ENCODE assay signal across 8 mouse cellular contexts in genomic region chr2:58532260-58532850, GRCm38 (mm10). TPM values are rescaled to one million over a fixed set of nuclear protein-coding genes. Genes with fewer than 3 reads are reported as not detected.
DNase-seq lines count a peak whose midpoint lies in the region; TF ChIP-seq lines count a peak whose summit lies in the region.

No protein-coding gene starts in this region.

- no peak for TF ChIP-seq CTCF in thymus, adult 2 months (IDR thresholded peaks at IDR 0.05; ENCODE audit: borderline replicate concordance, control insufficient read depth, extremely low read depth, insufficient read depth, low read length, poor library complexity)

- 86% methylated on average over 10 of the region's 10 CpGs for WGBS in thymus, adult 2 months
- WGBS in heart, embryonic 10.5 days = 15% methylated on average over 10 of the region's 10 CpGs

- H3K9me3 ChIP-seq in heart, embryonic 10.5 days = no peaks in the 10 kb centered on the region

- H3K27ac ChIP-seq in thymus, adult 2 months (ENCODE audit: control insufficient read depth, insufficient read depth, low read length) = no peak overlapping the region
- H3K27ac ChIP-seq in heart, embryonic 10.5 days = peak overlapping the region; percentile 69

- no peaks in the 10 kb centered on the region for H3K4me1 ChIP-seq in thymus, adult 2 months (replicated peaks; ENCODE audit: control insufficient read depth, insufficient read depth, low read length)
- peaks cover 95% of the 10 kb centered on the region for H3K4me1 ChIP-seq in heart, embryonic 10.5 days

- peak; percentile 33 for DNase-seq in thymus, postnatal 0 days (ENCODE audit: low spot score)
- DNase-seq in thymus, adult 2 months = no peak
- peak; percentile 33 for DNase-seq in fat pad, adult 2 months (ENCODE audit: extremely low read depth, low read depth, low spot score)
- DNase-seq in heart, embryonic 10.5 days (ENCODE audit: low spot score) = peak; percentile 94
- peak; percentile 68 to 71 for DNase-seq in kidney, adult 8-10 months
- DNase-seq in left cerebral cortex, postnatal 4 days = peak; percentile 86
- peak; percentile 84 for DNase-seq in mesoderm, embryonic 11.5 days (ENCODE audit: low read depth, low spot score)
- peak; percentile 60 for DNase-seq in right cerebral cortex, postnatal 4 days

- H3K4me3 ChIP-seq in thymus, adult 2 months (ENCODE audit: control insufficient read depth, insufficient read depth, low read length) = no peak overlapping the region
- peak overlapping the region; percentile 29 for H3K4me3 ChIP-seq in heart, embryonic 10.5 days

- intact Hi-C loops in left cerebral cortex, postnatal 4 days (cut with DNase I) = no loop called here

- H3K27me3 ChIP-seq in thymus, adult 2 months (ENCODE audit: control insufficient read depth, insufficient read depth, low read length) = no peaks in the 10 kb centered on the region
- no peaks in the 10 kb centered on the region for H3K27me3 ChIP-seq in heart, embryonic 10.5 days (ENCODE audit: insufficient read depth, poor library complexity, severe bottlenecking)

- TF ChIP-seq POLR2A in thymus, adult 2 months (IDR thresholded peaks at IDR 0.05; ENCODE audit: control insufficient read depth, extremely low read depth, insufficient read depth, low read length, poor library complexity) = no peak

- H3K36me3 ChIP-seq in thymus, adult 2 months (ENCODE audit: control insufficient read depth, insufficient read depth, low read length) = no peaks in the 10 kb centered on the region
- peaks cover 5% of the 10 kb centered on the region; the same call in 1 of the 2 replicates for H3K36me3 ChIP-seq in heart, embryonic 10.5 days

RNA-seq across cellular contexts. Expression of gene Acvr1, which starts 34.6 kb away (rescaled TPM):
- polyA plus RNA-seq in thymus, postnatal 0 days (2015; fragmentation: Nextera tagmentation; extraction: Ambion mirVana) = 0.95 and 1.5 TPM in 2 replicates
- 1.6 TPM in 2 replicates for polyA plus RNA-seq in thymus, adult 2 months (2012; rRNA removed)
- polyA plus RNA-seq in heart, embryonic 10.5 days (2016; fragmentation: Nextera tagmentation; extraction: Ambion mirVana) = 9.4 and 11.1 TPM in 2 replicates
- 10 to 100 TPM; 50.1 to 56.7 TPM for total RNA-seq in left cerebral cortex, postnatal 4 days (2021)

RNA-seq across cellular contexts. Expression of gene Upp2, which starts 34.7 kb away (rescaled TPM):
- polyA plus RNA-seq in thymus, postnatal 0 days (2015; fragmentation: Nextera tagmentation; extraction: Ambion mirVana) = 1.3 and 1.7 TPM in 2 replicates
- 0.84 and 1.8 TPM in 2 replicates for polyA plus RNA-seq in thymus, adult 2 months (2012; rRNA removed)
- polyA plus RNA-seq in heart, embryonic 10.5 days (2016; fragmentation: Nextera tagmentation; extraction: Ambion mirVana) = 5.8 and 8.2 TPM in 2 replicates
- total RNA-seq in left cerebral cortex, postnatal 4 days (2021) = 10 to 100 TPM; 10.1 to 12.2 TPM
